Mouse (Mus musculus) G1E (cell line): ENCODE measurements around the gene Agbl3.

ENCODE experiments used
- CTCF ChIP-seq: IDR thresholded peaks from 2 replicates; pipeline ENCODE4 v1.5.1; 2012; ENCODE audit warnings: low read depth, low read length, inconsistent platforms, mixed read lengths
- GATA1 ChIP-seq: IDR thresholded peaks from 2 replicates; pipeline ENCODE4 v1.6.1; 2012; ENCODE audit warnings: borderline replicate concordance, low read length, inconsistent platforms, mixed read lengths
- GATA2 ChIP-seq: IDR thresholded peaks from 2 replicates; pipeline ENCODE4 v1.6.1; 2012; ENCODE audit warnings: low read depth, low read length, inconsistent platforms, borderline replicate concordance
- POLR2AphosphoS5 ChIP-seq: IDR thresholded peaks from 2 replicates; pipeline ENCODE4 v1.6.1; 2012; ENCODE audit warnings: low read depth, low read length, inconsistent platforms; ENCODE audit not compliant: insufficient replicate concordance

DNA sequence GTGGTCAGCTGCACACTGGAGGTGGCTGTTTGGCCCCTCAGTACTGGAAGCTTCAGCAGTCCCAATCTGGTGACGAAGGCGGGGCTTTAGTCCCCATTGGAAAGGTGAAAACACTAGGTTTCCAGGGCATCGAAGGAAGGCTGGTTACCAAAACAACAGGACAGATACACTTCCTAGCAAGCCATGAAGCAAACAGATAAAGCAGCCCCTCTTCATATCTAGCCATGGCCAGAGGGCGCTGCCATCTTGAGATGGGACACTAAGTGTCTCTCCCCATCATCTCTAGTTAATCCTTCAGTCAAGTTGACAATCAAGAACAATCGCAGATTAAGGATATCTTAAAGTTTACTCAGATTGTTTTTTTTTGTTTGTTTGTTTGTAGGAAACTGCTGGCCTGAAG is 14.5 kb upstream of the Agbl3 start:
- TF ChIP-seq CTCF (no peak), GATA1 (no peak), POLR2AphosphoS5 (no peak), GATA2 (no peak)
